Mouse (Mus musculus) embryo, embryonic 11 days (tissue): ENCODE measurements around the gene Brat1.

ENCODE experiments used
- DNase-seq: peaks from one replicate; pipeline ENCODE4 v3.0.0-alpha.2; 2015

The Brat1 gene

GRCm38 (mm10) chr5:140750925-140751324 is 46.1 kb downstream of the Brat1 start:
- DNase-seq, result peak; percentile 22

DNA sequence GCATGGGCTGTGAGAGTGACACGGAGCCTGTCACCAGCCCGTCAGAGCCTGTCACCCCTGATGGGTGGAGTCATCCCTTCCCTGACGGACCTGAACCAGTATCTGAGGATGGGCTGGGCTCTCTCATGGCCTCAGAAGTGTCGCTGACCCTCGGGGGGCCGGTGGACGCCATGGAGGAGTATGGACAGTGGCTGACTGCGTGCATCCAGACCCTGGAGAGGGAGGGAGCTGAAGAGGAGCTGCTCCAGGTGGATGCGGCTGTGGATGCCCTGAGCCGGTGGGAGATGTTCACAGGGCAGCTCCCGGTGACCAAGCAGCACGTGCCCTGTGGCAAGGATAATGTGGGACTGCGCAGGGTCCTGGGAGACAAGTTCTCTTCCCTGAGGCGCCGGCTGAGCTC is 47.2 kb downstream of the Brat1 start:
- DNase-seq, result no peak

DNA sequence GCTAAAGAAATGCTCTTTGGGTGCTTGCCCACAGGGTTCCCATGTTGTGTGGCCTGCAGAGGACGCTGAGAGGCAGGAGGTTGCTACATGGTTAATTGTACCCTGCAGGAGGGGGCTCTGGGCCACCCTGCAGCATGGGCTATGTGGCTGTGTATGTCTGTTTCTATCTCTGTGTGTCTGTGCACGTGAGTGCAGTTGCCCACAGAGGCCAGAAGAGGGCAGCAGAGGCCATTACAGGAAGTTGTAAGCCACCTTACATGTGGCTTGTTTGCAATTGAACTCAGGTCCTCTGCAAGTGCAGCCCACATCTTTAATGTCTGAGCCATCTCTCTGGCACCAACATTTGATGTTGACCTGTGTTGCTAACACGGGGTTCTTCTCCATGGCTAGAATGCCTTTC is 47.8 kb downstream of the Brat1 start:
- no peak for DNase-seq

GRCm38 (mm10) chr5:140753223-140753622 is 48.4 kb downstream of the Brat1 start:
- DNase-seq, result no peak

DNA sequence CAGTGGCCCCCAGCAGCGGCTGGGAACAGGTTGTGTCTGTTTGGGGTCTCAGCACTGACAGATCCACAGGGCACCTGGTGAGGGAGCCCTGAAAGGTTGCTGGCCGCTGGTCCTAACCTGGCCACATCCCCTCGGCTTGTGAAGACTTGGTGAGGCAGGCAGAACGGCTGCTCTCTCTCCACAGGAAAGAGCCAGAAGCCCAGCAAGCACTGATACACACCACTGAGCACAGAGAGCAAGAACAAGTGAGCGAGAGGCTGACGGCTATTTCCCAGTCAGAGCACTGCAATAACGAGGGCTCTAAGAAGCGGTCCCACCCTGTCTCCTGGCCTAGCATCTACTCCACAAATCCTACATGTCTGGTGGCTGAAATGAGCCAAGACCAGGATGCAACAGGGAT is 54.1 kb downstream of the Brat1 start:
- no peak for DNase-seq

DNA sequence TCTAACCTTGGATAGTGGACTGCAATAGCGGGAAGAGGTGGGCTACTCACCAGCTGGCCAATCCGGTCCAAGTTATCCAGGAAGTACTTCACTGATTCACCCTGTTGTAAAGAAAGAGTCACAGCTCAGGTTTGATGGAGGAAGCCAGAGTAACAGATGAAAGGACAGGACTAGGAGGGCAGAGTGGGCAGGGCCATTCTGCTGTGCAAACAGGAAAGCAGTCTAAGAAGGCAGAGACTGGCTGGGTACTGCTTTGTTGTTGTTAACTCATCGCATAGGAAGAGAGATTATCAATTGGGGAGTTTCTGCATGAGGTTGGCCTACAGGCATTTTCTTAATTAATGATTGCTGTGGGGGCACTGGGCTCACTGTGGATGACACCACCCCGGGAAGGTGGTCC is 57.7 kb downstream of the Brat1 start:
- DNase-seq, result no peak

DNA sequence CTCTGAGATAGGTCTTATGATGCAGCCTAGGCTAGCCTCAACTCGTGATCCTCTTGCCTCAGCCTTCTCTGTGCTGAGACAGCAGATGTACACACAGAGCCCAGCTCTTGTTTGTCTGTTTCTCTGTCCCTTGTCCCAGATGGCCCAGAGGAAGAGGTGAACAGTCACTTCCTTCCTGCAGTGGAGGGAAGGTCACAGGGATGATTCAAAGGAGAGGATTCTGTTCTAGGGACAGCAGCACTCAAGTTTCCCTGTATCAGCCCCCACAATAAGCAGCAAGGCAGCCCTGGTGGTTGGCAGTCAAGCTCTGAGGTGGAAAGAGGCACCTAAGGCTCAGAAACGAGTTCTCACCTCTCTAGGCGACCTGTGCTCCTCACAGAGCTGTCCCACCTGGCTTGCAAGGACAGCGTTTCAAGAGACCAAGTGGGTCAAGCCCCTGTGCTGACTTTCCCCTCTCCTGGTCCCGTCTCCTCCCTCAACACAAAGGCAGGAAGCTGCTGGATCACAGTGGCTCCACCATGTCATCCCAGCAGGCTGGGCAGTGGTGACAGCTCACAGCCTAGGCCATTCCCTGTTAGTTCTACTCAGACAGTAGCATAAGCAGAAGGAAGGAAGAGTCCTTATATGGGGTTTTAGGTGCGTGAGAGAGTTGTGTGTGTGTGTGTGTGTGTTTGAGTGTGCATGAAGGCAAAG is 60.3 kb downstream of the Brat1 start:
- DNase-seq, result no peak

DNA sequence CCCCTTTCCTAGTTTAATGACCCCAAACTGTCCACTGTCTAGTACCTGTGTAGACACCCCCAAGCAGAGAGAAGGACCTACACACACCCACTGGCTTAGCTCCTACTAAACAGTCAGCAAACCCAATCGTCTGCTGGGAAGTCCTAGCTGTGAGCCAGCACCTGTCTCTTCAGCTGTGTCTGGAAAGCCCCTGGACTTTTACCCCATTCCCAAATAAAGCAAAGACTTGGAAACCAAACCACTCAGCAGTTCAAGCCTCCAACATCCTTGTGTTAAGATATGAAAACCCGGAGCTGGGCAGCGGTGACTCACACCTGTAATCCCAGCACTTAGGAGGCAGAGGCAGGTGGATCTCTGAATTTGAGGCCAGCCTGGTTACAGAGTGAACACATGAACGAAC is 61.8 kb downstream of the Brat1 start:
- DNase-seq, result no peak

- DNase-seq, result peak; percentile 73
Observed at GRCm38 (mm10) chr5:140767704-140768141, 62.9 kb downstream of the Brat1 start.

- no peak for DNase-seq
Observed at GRCm38 (mm10) chr5:140768333-140768732, 63.5 kb downstream of the Brat1 start.
